Mouse (Mus musculus) forebrain, postnatal 0 days (tissue): ENCODE data around the gene Ppp1r27. TPM values are rescaled to one million over a fixed set of nuclear protein-coding genes. Genes with fewer than 3 reads are reported as not detected.
"Not testable (repeated sequence)": the region's sequence is repeated elsewhere in the genome, so short reads cannot be mapped to it uniquely, and the experiment has no call there.

Experiments
- ATAC-seq: fragments of 200-750 bp; cut with Nextera tagmentation; 2 replicates; pipeline ENCODE4 v1.8.0; 2017; ENCODE audit warnings: mild to moderate bottlenecking, moderate library complexity
- DNase-seq: peaks from one replicate; pipeline ENCODE4 v3.0.0-alpha.2; 2015
- H3K27ac ChIP-seq: fragments of 300-500 bp; sonication (generic); 2 replicates; pipeline ENCODE4 v1.5.1; 2014; ENCODE audit warnings: low read depth, mild to moderate bottlenecking, antibody characterized with exemption, low read length, moderate library complexity, mixed read lengths
- H3K27me3 ChIP-seq: fragments of 300-500 bp; sonication (generic); 2 replicates; pipeline ENCODE4 v1.6.1; 2014; ENCODE audit warnings: mild to moderate bottlenecking, low read length, mixed read lengths; ENCODE audit not compliant: insufficient read depth
- H3K36me3 ChIP-seq: fragments of 300-500 bp; sonication (generic); 2 replicates; pipeline ENCODE4 v1.6.1; 2014; ENCODE audit warnings: mild to moderate bottlenecking, moderate library complexity; ENCODE audit not compliant: insufficient read depth
- H3K4me1 ChIP-seq: fragments of 300-500 bp; sonication (generic); 2 replicates; pipeline ENCODE4 v1.6.1; 2014; ENCODE audit warnings: antibody characterized with exemption; ENCODE audit not compliant: insufficient read depth
- H3K4me2 ChIP-seq: fragments of 300-500 bp; sonication (generic); 2 replicates; pipeline ENCODE4 v1.6.1; 2014; ENCODE audit warnings: low read depth, mild to moderate bottlenecking, moderate library complexity
- H3K4me3 ChIP-seq: fragments of 300-500 bp; sonication (generic); 2 replicates; pipeline ENCODE4 v1.5.1; 2014; ENCODE audit warnings: low read depth, low read length, mixed read lengths
- H3K9ac ChIP-seq: fragments of 300-500 bp; sonication (generic); 2 replicates; pipeline ENCODE4 v1.6.1; 2014; ENCODE audit warnings: mild to moderate bottlenecking
- H3K9me3 ChIP-seq: fragments of 300-500 bp; sonication (generic); 2 replicates; pipeline ENCODE4 v1.6.1; 2016; ENCODE audit warnings: low read length
- CTCF ChIP-seq: sonication (generic); IDR thresholded peaks from 2 replicates; pipeline ENCODE4 v1.5.1; 2016; ENCODE audit warnings: antibody characterized with exemption, control low read depth, low read depth
- WGBS: fragments of 180-500 bp; shearing (Covaris S2); extraction: QIAGEN DNeasy Blood & Tissue Kit; methylation state at CpG from one replicate; pipeline ENCODE4 v1.1.7; 2014; 5-methylcytosine and 5-hydroxymethylcytosine counted together
- polyA plus RNA-seq: library from polyadenylated mRNA; unstranded; fragments of >200 nt; fragmentation: Nextera tagmentation; extraction: Ambion mirVana; gene quantifications from 2 replicates; pipeline ENCODE4 v1.2.1, GENCODE M21; 2015
- total RNA-seq: library from RNA; depleted of rRNA; stranded (reverse); fragments of >200 nt; gene quantifications from 2 replicates; pipeline ENCODE4 v1.2.3, GENCODE M21; 2014

Gene Ppp1r27
- total and polyA plus RNA-seq, 2 experiments from 2014 or later = not detected

- no peak for TF ChIP-seq CTCF
Measured at GRCm38 (mm10) chr11:120517147-120517546, 33.8 kb downstream of the Ppp1r27 start.

GRCm38 (mm10) chr11:120515611-120516010 lies 35.3 kb downstream of the Ppp1r27 start:
- H3K4me1 ChIP-seq = no peaks in the 10 kb centered on the region
- peak; percentile 97 for TF ChIP-seq CTCF
- no peak overlapping the region for H3K27ac ChIP-seq
- H3K9ac ChIP-seq = no peak overlapping the region
- ATAC-seq = peak; percentile 50
- no peak overlapping the region for H3K4me3 ChIP-seq
- peak; percentile 84 for DNase-seq
- no peaks in the 10 kb centered on the region for H3K27me3 ChIP-seq
- WGBS = 17% methylated on average over 17 of the region's 17 CpGs
- H3K36me3 ChIP-seq = no peaks in the 10 kb centered on the region
- no peaks in the 10 kb centered on the region for H3K9me3 ChIP-seq
- no peak overlapping the region for H3K4me2 ChIP-seq

More at GRCm38 (mm10) chr11:120517147-120517546, 33.8 kb downstream of the Ppp1r27 start:
- Histone ChIP-seq H3K4me3 (no peak overlapping the region), H3K4me1 (no peaks in the 10 kb centered on the region), H3K36me3 (no peaks in the 10 kb centered on the region), H3K27me3 (no peaks in the 10 kb centered on the region), H3K4me2 (no peak overlapping the region), H3K27ac (no peak overlapping the region), H3K9ac (no peak overlapping the region), H3K9me3 (no peaks in the 10 kb centered on the region)
- DNase-seq (no peak), ATAC-seq (no peak)
- WGBS = 75% methylated on average over 4 of the region's 4 CpGs

- ATAC-seq = not testable (repeated sequence)
Measured at GRCm38 (mm10) chr11:120514262-120514661, 36.7 kb downstream of the Ppp1r27 start.

GRCm38 (mm10) chr11:120512790-120513453 lies 38.0 kb downstream of the Ppp1r27 start:
- no peak for ATAC-seq
- H3K36me3 ChIP-seq = no peaks in the 10 kb centered on the region
- no peak for DNase-seq
- no peak for TF ChIP-seq CTCF
- H3K4me1 ChIP-seq = no peaks in the 10 kb centered on the region
- H3K4me3 ChIP-seq = no peak overlapping the region
- no peak overlapping the region for H3K4me2 ChIP-seq
- no peak overlapping the region for H3K9ac ChIP-seq
- WGBS = 46% methylated on average over 6 of the region's 6 CpGs
- H3K27me3 ChIP-seq = no peaks in the 10 kb centered on the region
- H3K9me3 ChIP-seq = no peaks in the 10 kb centered on the region
- H3K27ac ChIP-seq = no peak overlapping the region

More at GRCm38 (mm10) chr11:120514262-120514661, 36.7 kb downstream of the Ppp1r27 start:
- not testable (repeated sequence) for H3K27me3 ChIP-seq, DNase-seq, H3K4me3 ChIP-seq, H3K36me3 ChIP-seq, H3K9me3 ChIP-seq, H3K4me2 ChIP-seq, H3K27ac ChIP-seq, H3K9ac ChIP-seq, H3K4me1 ChIP-seq
- 89% methylated on average over 2 of the region's 2 CpGs for WGBS

- no peak for DNase-seq
- H3K4me2 ChIP-seq = peak overlapping the region; percentile 17; the same call in 1 of the 2 replicates
- no peak overlapping the region for H3K4me3 ChIP-seq
- H3K36me3 ChIP-seq = no peaks in the 10 kb centered on the region
- H3K4me1 ChIP-seq = no peaks in the 10 kb centered on the region
- no peak for TF ChIP-seq CTCF
- no peaks in the 10 kb centered on the region for H3K27me3 ChIP-seq
- no peak for ATAC-seq
- no peak overlapping the region for H3K9ac ChIP-seq
- WGBS = 5% methylated on average over 16 of the region's 16 CpGs
- H3K9me3 ChIP-seq = no peaks in the 10 kb centered on the region
- no peak overlapping the region for H3K27ac ChIP-seq
Measured at GRCm38 (mm10) chr11:120510375-120511030, 40.4 kb downstream of the Ppp1r27 start.

- Histone ChIP-seq H3K36me3 (no peaks in the 10 kb centered on the region), H3K27me3 (no peaks in the 10 kb centered on the region), H3K4me2 (no peak overlapping the region), H3K4me3 (no peak overlapping the region), H3K9ac (no peak overlapping the region), H3K4me1 (no peaks in the 10 kb centered on the region), H3K9me3 (no peaks in the 10 kb centered on the region), H3K27ac (no peak overlapping the region)
- ATAC-seq (no peak), DNase-seq (no peak)
- WGBS = 31% methylated on average over 4 of the region's 4 CpGs
- no peak for TF ChIP-seq CTCF
Measured at GRCm38 (mm10) chr11:120509940-120510339, 41.0 kb downstream of the Ppp1r27 start.

GRCm38 (mm10) chr11:120508290-120508870 lies 42.6 kb downstream of the Ppp1r27 start:
- no peaks in the 10 kb centered on the region for H3K36me3 ChIP-seq
- no peak overlapping the region for H3K9ac ChIP-seq
- no peak for DNase-seq
- no peak overlapping the region for H3K4me2 ChIP-seq
- no peaks in the 10 kb centered on the region for H3K9me3 ChIP-seq
- no peak for ATAC-seq
- 86% methylated on average over 9 of the region's 9 CpGs for WGBS
- H3K4me1 ChIP-seq = no peaks in the 10 kb centered on the region
- H3K27me3 ChIP-seq = no peaks in the 10 kb centered on the region
- H3K4me3 ChIP-seq = no peak overlapping the region
- TF ChIP-seq CTCF = no peak
- H3K27ac ChIP-seq = no peak overlapping the region
